Mouse (Mus musculus) CD4-positive, CD25-positive, alpha-beta regulatory T cell, adult 4 months (primary cell): ENCODE measurements around the gene Gm10837. TPM values are rescaled to one million over a fixed set of nuclear protein-coding genes. Genes with fewer than 3 reads are reported as not detected.
"Not testable (repeated sequence)": the region's sequence is repeated elsewhere in the genome, so short reads cannot be mapped to it uniquely, and the experiment has no call there.

Experiments used
- ATAC-seq: one replicate; pipeline ENCODE4 v1.8.0; 2017
- polyA plus RNA-seq, 2 experiments: library from polyadenylated mRNA; unstranded; fragments of 100-300 nt; shearing (Covaris generic); gene quantifications; one replicate each; pipeline ENCODE4 v1.2.1; 2017

Gm10837 gene
- not detected for polyA plus RNA-seq

DNA sequence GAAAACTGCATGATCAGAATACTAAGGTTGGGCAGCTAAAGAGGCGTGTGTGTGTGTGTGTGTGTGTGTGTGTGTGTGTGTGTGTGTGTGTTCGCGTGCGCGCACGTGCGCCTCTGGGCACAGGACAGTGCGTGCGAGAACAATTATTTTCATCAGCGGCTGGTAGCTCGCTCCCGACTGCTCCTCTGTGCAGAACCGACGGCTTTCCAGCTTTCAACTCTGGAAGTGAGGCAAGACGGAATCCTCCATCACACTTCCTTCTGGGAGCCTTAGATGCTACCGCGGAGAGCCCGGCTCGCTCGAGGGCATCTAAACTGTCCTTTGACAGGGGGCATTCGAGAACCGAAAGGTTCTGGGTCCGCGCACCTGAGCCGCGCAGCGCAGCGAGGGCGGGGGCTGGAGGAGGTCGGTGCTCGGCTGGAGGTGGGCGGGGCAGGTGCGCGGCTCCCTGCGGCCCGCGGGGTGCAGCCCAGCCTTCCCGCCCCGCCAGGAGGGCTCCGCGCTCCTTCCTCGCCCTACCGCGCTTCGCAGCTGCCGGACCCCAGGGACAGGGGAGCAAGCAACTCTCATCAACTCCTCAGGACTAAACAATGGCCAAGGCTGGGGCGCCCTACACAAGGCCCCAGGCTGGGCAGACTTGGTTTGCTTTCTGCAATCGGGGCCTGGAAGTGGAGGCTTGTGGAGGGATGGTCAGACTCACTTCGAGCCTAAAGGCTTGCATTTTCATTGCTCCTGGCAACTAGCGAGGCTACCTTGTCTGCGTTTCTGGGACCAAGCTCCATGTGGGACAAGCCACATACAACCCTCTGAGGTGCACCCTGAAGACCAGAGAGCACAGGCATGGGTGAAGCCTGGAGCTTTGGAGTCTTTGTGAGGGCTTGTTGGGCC, at the start of gene Gm10837:
TSS of gene Gm10837 (plus strand) at position 146 of the 888 bp plus-strand sequence.
- ATAC-seq: peak; percentile 56

DNA sequence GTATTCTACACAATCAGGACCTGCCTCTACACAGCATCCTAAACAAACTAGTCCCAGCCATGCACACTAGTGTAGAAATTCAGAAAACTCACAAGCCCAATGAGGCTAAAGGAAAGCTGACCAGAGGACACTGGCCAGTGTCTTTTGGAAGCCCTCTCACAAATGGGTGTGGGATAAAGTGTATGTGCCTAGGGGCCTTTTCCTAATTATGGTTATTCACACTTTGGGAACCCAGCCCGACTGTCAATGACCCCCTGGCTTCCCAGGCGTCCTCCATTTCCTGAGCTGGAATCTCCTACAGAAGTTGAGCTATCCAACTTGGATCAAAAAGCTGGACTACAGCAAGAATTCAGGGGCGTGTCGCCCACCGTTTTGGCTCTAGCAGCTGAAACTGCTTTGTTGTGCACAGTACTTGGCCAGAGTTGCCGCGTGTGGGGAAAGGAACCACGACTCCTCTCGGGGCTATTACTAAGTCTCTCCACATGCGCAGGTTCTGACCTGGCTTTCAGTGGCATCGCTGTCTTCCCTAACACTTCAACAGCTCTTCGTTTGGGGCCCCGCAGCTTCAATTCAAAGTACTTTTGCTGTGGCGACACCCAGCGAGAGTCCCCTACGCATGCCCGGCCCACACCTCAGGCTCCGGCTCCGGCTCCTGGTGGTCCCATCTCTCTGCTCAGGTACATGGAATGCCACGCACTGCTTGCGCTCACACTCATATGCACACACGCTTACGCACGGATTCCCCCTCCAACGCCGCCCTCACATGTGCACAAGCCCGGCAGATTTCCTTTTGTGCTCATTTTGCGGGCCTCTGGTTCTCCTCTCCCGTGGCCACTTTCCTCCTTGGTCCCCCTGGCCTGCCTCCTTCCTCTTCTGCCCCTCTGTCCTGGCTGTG, 40.5 kb upstream of the Gm10837 start:
- ATAC-seq: no peak

DNA sequence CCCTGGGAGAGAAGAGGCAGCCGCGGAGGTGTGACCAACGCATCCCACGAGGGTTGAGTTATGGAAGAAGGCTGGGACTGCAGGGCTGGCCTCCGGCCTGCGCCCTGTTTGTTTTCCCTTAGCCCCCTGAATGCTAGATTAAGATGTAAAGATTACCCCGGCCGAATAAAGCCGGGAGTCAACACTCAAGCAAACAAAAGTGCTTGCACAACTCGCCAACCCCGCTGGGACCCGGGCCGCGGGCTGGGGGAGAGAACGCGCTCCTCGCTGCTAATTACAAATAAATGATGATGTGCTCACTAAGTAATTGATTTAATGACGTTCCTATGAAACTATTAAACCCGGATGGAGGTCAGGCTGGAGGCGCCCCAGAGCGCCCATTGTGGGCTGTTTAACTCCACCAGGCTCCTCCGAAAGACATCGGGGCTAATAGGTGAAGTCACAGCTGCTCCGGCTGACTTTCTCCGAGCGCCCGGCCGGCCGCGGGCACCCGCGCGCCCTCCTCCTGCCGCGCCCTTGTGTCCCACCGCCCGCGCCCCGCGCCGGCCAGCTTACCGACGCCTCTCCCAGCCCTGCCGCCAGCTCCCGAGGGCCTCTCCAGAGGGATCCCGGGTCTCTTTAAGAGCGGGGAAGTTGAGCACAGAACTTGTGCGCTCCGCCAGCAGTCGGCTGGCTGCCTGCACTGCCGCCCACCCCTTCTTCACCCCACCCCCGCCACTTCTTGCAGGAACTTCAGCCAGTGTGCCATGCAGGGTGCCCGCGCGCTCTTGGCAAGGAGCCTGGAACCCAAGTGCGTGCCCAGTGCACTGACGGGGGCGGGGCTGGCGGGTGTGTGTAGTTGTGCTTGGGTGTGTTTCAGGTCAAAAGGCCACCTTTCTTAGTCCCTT, 39.6 kb upstream of the Gm10837 start, which contains the start of gene Gm5089:
TSS of gene Gm5089 (minus strand) at position 620 of the 887 bp plus-strand sequence.
- ATAC-seq: no peak

DNA sequence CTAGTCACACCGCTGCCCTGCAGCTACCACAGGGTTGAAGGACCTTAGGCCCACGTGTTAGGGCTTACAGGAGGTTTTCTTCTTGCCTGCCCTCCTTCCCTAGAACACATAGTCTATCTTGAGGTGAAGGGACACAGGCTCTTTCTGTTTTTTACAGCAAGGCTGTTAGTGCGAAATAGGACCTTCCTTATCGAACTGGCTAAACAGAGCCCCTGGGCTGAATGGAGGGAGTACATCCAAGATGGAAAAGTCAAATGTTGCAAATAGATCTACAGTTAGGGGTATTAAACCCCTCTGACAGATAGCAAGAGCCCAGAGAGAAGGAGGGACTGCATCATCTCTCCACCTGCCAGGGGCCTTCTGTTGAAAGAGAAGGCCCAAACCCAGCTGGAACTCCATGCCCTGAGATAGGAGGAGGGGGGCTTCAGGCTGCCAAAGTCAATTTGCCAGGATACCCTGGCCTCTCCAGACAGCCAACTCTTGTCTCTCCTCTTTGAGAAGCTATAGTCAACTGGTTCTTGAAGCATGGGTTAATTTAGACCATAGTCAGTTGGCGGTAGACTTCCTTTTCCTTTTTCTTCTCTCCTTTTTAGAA, 38.7 kb upstream of the Gm10837 start:
- no peak for ATAC-seq

DNA sequence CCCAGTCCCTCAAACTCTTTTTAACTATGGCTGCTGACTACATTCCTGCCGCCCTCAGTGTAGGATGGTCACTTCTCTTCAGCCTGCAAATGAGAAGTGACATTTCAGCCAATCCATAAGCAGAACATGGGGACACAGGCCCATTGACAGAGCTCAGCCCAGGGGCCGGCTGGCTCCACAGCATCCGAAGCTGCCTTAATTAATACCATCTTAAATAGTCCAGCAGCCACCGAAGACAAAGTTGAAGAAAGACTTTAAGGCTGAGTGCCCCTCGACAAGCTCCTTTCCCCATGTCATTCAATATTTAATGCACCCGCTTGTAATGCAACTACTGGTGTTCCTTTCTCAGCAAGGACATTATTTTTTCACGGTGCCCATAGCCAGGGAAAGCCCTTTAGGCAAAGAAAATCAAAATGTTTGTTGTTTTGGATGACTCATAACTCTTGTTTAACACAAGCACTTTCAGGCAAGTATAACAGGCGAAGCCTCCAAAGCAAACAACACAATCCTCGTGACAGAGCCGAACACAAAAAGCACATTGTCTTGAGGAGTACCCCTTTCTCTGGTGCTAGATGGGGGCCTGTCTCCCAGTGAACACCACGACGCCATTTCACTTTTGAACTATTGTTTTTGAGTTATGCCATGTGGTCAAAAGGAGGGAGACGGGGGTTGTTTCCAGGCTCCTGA, 37.5 kb upstream of the Gm10837 start:
- no peak for ATAC-seq

DNA sequence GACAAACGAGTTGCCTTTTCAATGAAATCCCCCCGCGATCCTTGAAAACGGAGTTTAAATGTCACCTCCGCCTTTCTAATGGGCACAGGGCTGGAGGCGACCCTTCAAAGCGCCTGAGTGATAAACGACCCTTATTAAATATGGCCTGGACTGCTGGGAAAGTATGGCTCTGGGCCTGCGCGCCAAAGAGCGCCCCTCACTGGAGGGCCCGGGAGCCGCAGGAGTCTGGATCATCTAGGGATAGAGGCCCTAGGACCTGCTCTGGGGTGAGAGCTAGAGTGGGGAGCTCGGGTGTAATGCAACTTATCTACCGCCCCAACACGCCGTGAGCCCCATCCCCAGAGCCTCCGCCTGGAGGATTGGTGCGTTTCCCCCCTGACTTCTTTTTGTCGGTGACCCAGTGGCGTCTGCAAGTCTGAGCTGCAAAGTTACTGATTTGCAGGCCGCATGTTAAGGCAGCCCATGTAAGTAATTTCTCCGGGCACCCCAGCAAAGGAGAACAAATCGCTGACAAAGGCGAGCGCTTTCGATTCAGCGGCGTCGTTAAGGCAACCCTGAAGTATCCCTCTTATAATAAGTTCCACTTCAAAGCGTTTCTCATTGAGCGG, 36.9 kb upstream of the Gm10837 start:
- no peak for ATAC-seq

DNA sequence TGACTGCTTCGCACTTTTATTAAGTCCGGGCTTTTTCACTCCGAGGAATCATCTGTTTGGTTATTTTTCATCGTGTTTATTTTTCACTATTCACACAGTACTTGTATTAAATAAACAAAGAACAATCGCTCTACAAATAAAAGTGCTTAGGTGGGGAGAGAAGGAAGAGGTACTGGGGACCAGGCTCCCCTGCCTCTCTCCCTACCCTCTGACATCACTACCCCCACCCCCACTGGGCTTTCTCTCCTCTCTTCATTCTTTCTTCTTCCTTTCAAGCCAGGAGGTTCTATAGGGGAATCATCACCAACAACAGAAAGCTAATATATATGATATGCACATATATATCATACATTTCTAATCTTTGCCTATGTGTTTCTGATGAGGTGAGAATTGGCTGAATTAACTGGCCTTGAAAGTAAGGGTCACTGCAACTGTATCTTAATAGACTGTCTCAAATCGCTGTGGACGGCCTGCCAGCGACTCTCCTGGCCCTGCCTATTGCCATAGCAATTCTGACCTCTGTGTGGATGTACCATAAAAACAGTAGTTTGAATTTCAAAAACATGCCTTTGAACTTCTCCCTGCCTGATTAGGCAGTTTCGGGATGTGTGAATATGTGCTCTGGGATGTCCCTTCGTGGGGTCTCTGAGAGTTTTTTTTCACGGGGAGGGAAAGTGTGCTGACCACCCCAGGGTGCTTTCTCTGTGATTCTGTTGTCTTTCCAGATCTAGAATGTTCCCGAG, 36.2 kb upstream of the Gm10837 start:
- no peak for ATAC-seq

DNA sequence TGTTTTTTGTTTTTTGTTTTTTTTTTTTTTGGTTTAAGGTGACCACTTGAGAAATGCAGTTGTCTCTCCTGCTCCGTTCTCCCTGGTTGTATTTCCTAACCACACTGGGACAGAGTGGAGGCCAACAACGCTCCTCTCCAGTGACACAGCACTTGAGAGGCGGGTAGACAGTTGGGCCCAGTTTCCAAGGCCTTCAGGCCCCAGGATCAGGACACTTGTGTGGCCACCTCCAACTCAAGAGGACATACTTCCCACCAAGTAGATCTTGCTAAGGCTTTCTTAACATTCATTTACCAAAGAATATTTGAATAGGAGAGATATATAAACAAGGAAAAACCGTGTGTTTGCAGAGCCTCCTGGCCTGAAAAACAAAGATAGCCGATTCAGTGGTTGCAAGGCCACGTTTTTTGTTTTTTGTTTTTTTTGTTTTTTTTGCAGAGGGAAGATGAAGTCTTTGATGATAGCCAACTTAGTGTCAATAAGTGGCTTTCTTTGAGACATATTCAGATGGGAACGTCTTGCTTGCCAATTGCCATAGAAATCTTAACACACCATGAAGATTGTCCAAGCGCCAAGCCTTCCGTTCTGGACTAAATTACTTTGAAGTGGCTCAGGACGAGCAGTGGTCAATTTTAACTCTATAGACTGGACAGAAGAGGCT, 35.4 kb upstream of the Gm10837 start:
- no peak for ATAC-seq

DNA sequence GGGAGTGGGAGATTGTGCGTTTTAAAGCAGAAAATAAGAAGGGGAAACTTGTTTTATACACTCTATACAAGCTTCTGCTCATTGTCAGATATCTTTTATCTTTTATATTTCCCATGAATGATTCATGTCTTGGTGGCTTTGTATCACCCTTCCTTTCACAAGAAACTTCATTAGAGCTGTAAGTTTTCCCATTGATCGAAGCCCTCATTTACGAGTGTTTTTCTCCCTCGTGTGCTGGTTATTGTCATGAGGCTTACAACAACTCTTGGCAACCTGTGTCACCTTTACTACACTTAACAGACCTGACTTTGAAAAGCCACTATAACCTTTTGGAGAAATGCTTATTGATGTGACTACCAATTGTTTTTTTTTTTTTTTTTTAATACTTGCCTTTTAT, 34.8 kb upstream of the Gm10837 start:
- ATAC-seq: no peak

DNA sequence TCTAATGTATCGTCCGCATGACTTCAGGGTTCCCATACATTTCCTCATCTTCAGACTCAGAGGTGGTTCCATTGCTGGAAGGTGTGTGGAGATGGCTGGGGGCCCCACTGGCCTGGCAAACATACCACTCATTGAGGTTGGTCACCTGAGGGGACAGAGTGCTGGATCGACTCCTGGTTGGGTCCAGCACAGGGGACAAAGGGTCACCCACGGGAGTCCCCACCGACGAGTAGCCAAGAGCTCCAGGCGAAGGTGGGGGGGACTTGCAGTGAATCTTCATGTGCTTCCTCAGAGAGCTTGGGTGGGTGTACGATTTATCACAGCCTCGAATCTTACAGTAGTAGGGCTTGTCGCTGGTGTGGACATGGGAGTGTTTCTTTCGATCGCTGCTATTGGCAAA, 31.1 kb upstream of the Gm10837 start:
- not testable (repeated sequence) for ATAC-seq

DNA sequence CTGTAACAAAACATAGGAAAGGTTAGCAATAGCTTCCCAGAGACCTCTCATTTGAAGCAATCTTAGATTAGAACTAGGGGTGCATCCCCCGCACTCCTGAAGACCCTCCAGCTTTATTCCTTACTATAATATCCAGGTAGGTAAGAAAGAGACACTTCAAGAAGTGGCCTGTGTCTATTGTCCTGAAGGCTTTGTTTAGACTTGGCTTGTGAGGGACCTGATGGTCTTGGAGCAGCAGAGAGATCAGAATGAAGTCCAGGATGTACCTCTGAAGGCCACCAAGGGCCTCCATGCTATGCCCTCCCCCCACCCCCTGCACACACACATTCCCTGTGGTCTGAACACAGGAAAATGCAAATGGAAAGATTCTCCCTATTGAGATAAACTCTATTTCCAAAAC, 30.6 kb upstream of the Gm10837 start:
- no peak for ATAC-seq

DNA sequence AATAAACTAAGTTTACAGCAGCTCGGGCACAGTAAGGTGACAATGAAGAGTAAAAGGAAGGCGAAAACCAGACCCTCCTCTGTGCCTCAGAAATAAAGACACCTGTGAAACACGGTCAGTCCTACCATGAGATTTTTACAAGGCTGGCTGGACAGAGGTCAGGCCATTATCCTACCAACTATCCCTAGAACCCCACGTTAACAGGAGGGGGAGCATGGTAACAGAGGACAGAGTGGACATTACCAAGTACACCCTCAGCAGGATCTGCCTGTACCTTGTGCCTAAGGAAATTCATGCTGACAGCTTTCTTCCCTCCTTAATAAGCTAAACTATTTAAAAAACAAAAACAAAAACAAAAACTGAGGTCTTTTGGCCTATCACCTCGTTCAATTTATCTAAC, 30.2 kb upstream of the Gm10837 start:
- no peak for ATAC-seq

DNA sequence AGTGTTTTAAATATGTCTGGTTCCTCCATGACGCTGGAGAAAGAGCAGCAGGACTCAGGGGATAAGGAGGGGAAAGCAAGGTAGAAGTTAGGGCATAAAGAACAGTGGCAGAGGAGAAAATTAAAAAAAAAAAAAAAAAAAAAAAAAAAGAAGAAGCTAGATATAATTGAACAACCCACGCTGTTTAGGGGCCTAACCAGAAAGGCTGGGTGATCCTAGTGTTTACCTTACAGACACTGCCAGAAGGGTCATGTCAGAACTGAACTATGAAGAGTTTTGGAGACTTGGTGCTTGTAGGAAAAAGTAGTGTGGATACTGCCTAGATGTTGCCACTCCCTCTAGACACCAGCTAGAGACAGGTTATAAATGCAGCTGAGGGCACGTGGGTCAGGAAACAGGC, 28.9 kb upstream of the Gm10837 start:
- no peak for ATAC-seq

DNA sequence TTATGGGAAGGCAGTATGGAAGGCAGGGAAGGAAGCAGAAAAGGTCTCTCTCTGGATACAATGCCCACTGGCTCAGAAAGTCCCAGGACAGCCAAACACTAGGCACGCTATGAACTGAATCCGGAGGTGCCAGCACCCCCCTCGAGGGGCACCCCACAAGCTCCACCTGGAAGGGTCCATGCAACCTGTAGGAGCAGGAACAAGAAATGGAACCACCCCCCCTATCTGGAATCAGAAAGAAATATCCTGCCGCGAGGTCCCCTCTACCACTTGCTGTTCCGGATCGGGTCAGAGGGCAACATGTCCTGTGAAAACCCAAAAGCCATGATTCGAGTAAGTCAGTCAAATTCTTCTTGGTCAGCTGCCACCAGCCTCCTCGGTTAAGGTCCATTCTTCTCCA, 28.4 kb upstream of the Gm10837 start:
- no peak for ATAC-seq

DNA sequence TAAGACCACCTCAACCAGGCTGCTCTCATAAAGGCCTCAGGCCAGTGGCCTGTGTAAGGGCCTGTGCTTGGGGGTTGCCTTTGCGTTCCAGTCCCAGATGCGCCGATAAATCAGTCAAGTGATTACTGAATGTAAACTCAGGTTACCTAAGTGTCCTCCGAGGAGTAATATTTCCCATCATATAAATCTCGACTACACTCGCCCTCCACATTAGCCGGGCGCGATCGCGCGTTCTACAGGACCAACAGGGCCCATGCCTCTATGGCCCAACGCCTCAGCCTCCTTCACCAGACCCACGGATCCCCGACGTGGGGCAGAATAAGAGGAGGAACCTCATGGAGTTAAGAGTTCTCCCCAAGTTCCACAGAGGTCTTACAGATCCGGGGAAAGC, 27.7 kb upstream of the Gm10837 start:
- no peak for ATAC-seq

DNA sequence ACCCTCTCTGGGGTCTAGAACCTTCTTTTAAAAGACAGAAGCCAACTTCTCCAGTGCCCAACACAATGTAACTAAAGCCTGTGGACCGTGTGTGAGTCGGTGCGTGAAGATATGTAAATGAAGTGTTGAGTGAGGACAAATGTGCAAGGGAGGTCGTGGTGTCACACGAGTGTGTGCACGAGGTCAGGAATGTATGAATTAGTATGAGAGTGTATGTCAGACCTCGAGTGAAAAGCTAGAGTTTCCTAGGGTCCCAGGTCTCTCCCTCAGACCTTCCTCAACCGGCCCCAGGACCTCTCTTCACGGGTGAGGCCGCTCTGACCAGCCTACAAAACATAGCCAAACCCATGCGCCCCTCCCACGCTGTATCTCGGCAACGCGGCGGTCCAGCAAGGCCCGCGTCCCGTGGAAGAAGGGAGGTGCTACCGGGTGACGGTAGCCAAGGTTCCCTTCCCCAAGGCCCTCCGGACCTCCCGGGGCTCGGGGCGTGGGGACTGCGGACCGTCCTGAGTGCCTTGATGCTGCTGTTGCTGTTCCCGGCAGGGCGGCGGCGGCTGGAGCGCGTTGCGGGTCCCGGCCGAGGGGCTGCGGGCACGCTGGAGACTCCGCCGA, 27.2 kb upstream of the Gm10837 start:
- no peak for ATAC-seq

DNA sequence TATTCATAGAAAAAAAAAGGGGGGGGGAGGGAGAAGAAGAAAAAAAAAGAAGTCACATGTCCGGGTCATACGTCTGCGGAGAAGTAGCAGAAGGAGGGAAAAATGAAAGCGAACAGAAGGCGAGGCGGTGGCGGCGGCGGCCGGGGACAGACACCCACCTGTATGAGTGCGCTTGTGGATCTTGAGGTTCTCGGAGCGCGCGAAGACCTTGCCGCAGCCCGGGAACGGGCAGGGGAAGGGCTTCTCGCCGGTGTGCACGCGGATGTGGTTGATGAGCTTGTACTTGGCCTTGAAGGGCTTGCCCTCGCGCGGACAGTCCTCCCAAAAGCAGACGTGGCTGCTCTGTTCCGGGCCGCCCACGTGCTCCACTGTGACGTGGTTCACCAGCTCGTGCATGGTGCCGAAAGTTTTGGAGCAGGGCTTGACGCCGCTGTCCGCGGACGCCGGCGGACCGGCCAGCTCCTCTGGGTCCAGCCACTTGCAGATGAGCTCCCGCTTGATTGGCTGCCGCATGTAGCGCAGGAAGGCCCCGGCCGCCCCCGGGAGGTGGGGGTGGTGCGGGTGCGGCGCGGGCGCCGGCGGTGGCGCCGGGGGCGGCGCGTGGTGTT, 26.5 kb upstream of the Gm10837 start:
- peak; percentile 72 for ATAC-seq

DNA sequence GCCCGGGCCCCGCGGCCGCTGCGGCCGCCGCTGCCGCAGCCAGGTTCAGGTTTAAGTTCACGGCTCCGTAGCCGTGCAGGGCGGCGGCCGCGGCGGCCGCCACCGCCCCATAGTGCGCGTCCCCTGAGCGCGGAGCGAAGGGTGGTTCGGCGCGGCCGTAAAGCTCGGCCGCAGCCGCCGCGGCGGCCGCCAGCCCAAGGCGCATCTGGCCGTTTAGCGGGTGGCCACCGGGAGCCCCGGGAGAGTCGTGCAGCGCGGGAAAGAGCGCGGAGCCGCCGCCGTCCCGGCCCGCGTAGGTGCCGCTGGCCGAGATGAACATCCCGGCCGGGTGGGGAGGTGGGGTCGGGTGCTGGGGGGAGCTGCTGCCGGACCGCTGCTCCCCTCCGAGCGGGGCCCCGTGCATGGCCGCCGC, 26.0 kb upstream of the Gm10837 start:
- no peak for ATAC-seq
